In genomic region chr5:110808061-110808631, GRCm38 (mm10) we compare ENCODE assay signal across 8 mouse cellular contexts. TPM values are rescaled to one million over a fixed set of nuclear protein-coding genes. Genes with fewer than 3 reads are reported as not detected.
DNase-seq lines count a peak whose midpoint lies in the region; ATAC-seq and TF ChIP-seq lines count a peak whose summit lies in the region.

No protein-coding gene starts in this region.

- peak overlapping the region; percentile 99 for H3K4me2 ChIP-seq in forebrain, embryonic 14.5 days (ENCODE audit: low read length)
- peak overlapping the region; percentile 67 for H3K4me2 ChIP-seq in neural tube, embryonic 14.5 days (ENCODE audit: low read depth, low read length)

- H3K4me3 ChIP-seq in forebrain, embryonic 14.5 days (ENCODE audit: low read depth, low read length): peak overlapping the region; percentile 93
- peak overlapping the region; percentile 94 for H3K4me3 ChIP-seq in neural tube, embryonic 14.5 days (ENCODE audit: low read depth, low read length)
- H3K4me3 ChIP-seq in testis, adult 2 months (ENCODE audit: control insufficient read depth, low read depth, low read length): peak overlapping the region; percentile 98

- ATAC-seq in forebrain, embryonic 14.5 days: peak; percentile 30; the same call in 1 of the 2 replicates
- peak; percentile 39 for ATAC-seq in neural tube, embryonic 14.5 days (ENCODE audit: low read depth)

- WGBS in forebrain, embryonic 14.5 days: 3% methylated on average over 14 of the region's 14 CpGs
- WGBS in neural tube, embryonic 14.5 days: 1% methylated on average over 14 of the region's 14 CpGs

- peak overlapping the region; percentile 95 for H3K9ac ChIP-seq in forebrain, embryonic 14.5 days (ENCODE audit: low read length)
- peak overlapping the region; percentile 95 for H3K9ac ChIP-seq in neural tube, embryonic 14.5 days (replicated peaks; ENCODE audit: low read depth, low read length)

- H3K36me3 ChIP-seq in forebrain, embryonic 14.5 days (ENCODE audit: control insufficient read depth, insufficient read depth, low read length): peaks cover 28% of the 10 kb centered on the region
- H3K36me3 ChIP-seq in neural tube, embryonic 14.5 days (ENCODE audit: control insufficient read depth, insufficient read depth, low read length): no peaks in the 10 kb centered on the region; the same call in 1 of the 2 replicates
- no peaks in the 10 kb centered on the region for H3K36me3 ChIP-seq in testis, adult 2 months (ENCODE audit: control insufficient read depth, insufficient read depth, low read length)

- TF ChIP-seq POLR2A in testis, adult 2 months (IDR thresholded peaks at IDR 0.05; ENCODE audit: control insufficient read depth, low read depth, low read length): peak; percentile 63

- no peaks in the 10 kb centered on the region for H3K27me3 ChIP-seq in forebrain, embryonic 14.5 days (replicated peaks; ENCODE audit: control insufficient read depth, insufficient read depth, low read length)
- no peaks in the 10 kb centered on the region for H3K27me3 ChIP-seq in neural tube, embryonic 14.5 days (ENCODE audit: control insufficient read depth, insufficient read depth, low read length)
- H3K27me3 ChIP-seq in testis, adult 2 months (ENCODE audit: control insufficient read depth, insufficient read depth, low read length): no peaks in the 10 kb centered on the region

- intact Hi-C loops in heart, postnatal 14 days (cut with DNase I): loop anchor here (2.0 kb wide), 1 partner anchor 27 kb away; the partner anchor contains the start of gene Pus1

- no peaks in the 10 kb centered on the region for H3K9me3 ChIP-seq in forebrain, embryonic 14.5 days (replicated peaks; ENCODE audit: control insufficient read depth, low read length)
- no peaks in the 10 kb centered on the region for H3K9me3 ChIP-seq in neural tube, embryonic 14.5 days (ENCODE audit: control insufficient read depth, low read length)

- peak; percentile 85 for DNase-seq in ES-CJ7 (ENCODE audit: low read depth, low spot score)
- peak; percentile 82 for DNase-seq in cerebellum, adult 11 months
- DNase-seq in forebrain, embryonic 14.5 days (ENCODE audit: low spot score): peak; percentile 80
- DNase-seq in heart, postnatal 14 days: peak; percentile 88 to 92
- DNase-seq in layer of hippocampus, adult 18-20 months (ENCODE audit: low spot score in 2 of 2): peak; percentile 64 to 78
- peak; percentile 94 to 96 for DNase-seq in lung, adult 18-20 months

- TF ChIP-seq CTCF in testis, adult 2 months (IDR thresholded peaks at IDR 0.05; ENCODE audit: control insufficient read depth, insufficient read depth, insufficient replicate concordance, low read depth, low read length): no peak

- H3K27ac ChIP-seq in forebrain, embryonic 14.5 days (ENCODE audit: low read depth, low read length): no peak overlapping the region
- no peak overlapping the region for H3K27ac ChIP-seq in neural tube, embryonic 14.5 days (ENCODE audit: low read depth, low read length)
- peak overlapping the region; percentile 87 for H3K27ac ChIP-seq in testis, adult 2 months (ENCODE audit: control insufficient read depth, insufficient read depth, low read depth, low read length)

- H3K4me1 ChIP-seq in forebrain, embryonic 14.5 days (ENCODE audit: control insufficient read depth, insufficient read depth, low read length): peaks cover 19% of the 10 kb centered on the region
- H3K4me1 ChIP-seq in neural tube, embryonic 14.5 days (ENCODE audit: control insufficient read depth, insufficient read depth, low read length): peaks cover 29% of the 10 kb centered on the region
- peaks cover 19% of the 10 kb centered on the region for H3K4me1 ChIP-seq in testis, adult 2 months (ENCODE audit: control insufficient read depth, insufficient read depth, low read length)

RNA-seq across cellular contexts. Expression of gene Ulk1, which starts 1.8 kb away (rescaled TPM):
- 44.9 and 59.8 TPM in 2 replicates for polyA plus RNA-seq in forebrain, embryonic 14.5 days (2014; fragmentation: Nextera tagmentation; extraction: Ambion mirVana)
- 10 to 100 TPM; 76.1 to 76.9 TPM for total RNA-seq in heart, postnatal 14 days (2021)
- total RNA-seq in layer of hippocampus, adult 18-20 months (2021): 10 to 100 TPM; 62.4 to 70.3 TPM
- 52.6 and 55.7 TPM in 2 replicates for polyA plus RNA-seq in neural tube, embryonic 14.5 days (2014; fragmentation: Nextera tagmentation; extraction: Ambion mirVana)
- 15.4 and 16.1 TPM in 2 replicates for polyA plus RNA-seq in testis, adult 2 months (2012; rRNA removed)

RNA-seq across cellular contexts. Expression of gene Pus1, which starts 27.7 kb away (rescaled TPM):
- polyA plus RNA-seq in forebrain, embryonic 14.5 days (2014; fragmentation: Nextera tagmentation; extraction: Ambion mirVana): 13.8 and 14.9 TPM in 2 replicates
- total RNA-seq in heart, postnatal 14 days (2021): 10 to 100 TPM; 15.3 to 15.4 TPM
- total RNA-seq in layer of hippocampus, adult 18-20 months (2021): 10 to 100 TPM; 19.4 to 20.1 TPM
- polyA plus RNA-seq in neural tube, embryonic 14.5 days (2014; fragmentation: Nextera tagmentation; extraction: Ambion mirVana): 12.1 and 13.6 TPM in 2 replicates
- 5.2 and 5.6 TPM in 2 replicates for polyA plus RNA-seq in testis, adult 2 months (2012; rRNA removed)

RNA-seq across cellular contexts. Expression of gene Hscb, which starts 31.4 kb away (rescaled TPM):
- polyA plus RNA-seq in forebrain, embryonic 14.5 days (2014; fragmentation: Nextera tagmentation; extraction: Ambion mirVana): 9.1 and 11.0 TPM in 2 replicates
- 10 to 100 TPM; 16.4 to 20.7 TPM for total RNA-seq in heart, postnatal 14 days (2021)
- total RNA-seq in layer of hippocampus, adult 18-20 months (2021): 10 to 100 TPM; 12.3 to 13.3 TPM
- polyA plus RNA-seq in neural tube, embryonic 14.5 days (2014; fragmentation: Nextera tagmentation; extraction: Ambion mirVana): 7.9 and 9.2 TPM in 2 replicates
- polyA plus RNA-seq in testis, adult 2 months (2012; rRNA removed): 15.8 and 16.3 TPM in 2 replicates

RNA-seq across cellular contexts. Expression of gene Chek2, which starts 31.6 kb away (rescaled TPM):
- 10.2 and 13.9 TPM in 2 replicates for polyA plus RNA-seq in forebrain, embryonic 14.5 days (2014; fragmentation: Nextera tagmentation; extraction: Ambion mirVana)
- total RNA-seq in heart, postnatal 14 days (2021): 1 to 10 TPM; 4.0 to 5.2 TPM
- 1 to 10 TPM; 1.6 to 2.9 TPM for total RNA-seq in layer of hippocampus, adult 18-20 months (2021)
- polyA plus RNA-seq in neural tube, embryonic 14.5 days (2014; fragmentation: Nextera tagmentation; extraction: Ambion mirVana): 3.6 and 4.3 TPM in 2 replicates
- polyA plus RNA-seq in testis, adult 2 months (2012; rRNA removed): 1.5 and 1.7 TPM in 2 replicates

RNA-seq across cellular contexts. Expression of gene Ep400, which starts 37.6 kb away (rescaled TPM):
- 25.8 and 39.5 TPM in 2 replicates for polyA plus RNA-seq in forebrain, embryonic 14.5 days (2014; fragmentation: Nextera tagmentation; extraction: Ambion mirVana)
- total RNA-seq in heart, postnatal 14 days (2021): 10 to 100 TPM; 46.6 TPM
- 100 to 1,000 TPM; 108 to 114 TPM for total RNA-seq in layer of hippocampus, adult 18-20 months (2021)
- 46.2 and 50.4 TPM in 2 replicates for polyA plus RNA-seq in neural tube, embryonic 14.5 days (2014; fragmentation: Nextera tagmentation; extraction: Ambion mirVana)
- polyA plus RNA-seq in testis, adult 2 months (2012; rRNA removed): 196 and 227 TPM in 2 replicates
